Mouse (Mus musculus) liver, adult 2 months (tissue): Measurements from ENCODE around the gene Znrf3. TPM values are rescaled to one million over a fixed set of nuclear protein-coding genes. Genes with fewer than 3 reads are reported as not detected.
"Not testable (repeated sequence)": the region's sequence is repeated elsewhere in the genome, so short reads cannot be mapped to it uniquely, and the experiment has no call there.

Source experiments
- DNase-seq: peaks from one replicate; pipeline ENCODE4 v3.0.0-alpha.2; 2011; ENCODE audit warnings: low read depth, low spot score; ENCODE audit errors: extremely low read depth
- H3K27ac ChIP-seq: fragments of 200-500 bp; replicated peaks from 2 replicates; pipeline ENCODE4 v1.5.1; 2012; ENCODE audit warnings: low read depth, mild to moderate bottlenecking, control low read depth, inconsistent platforms, low read length; ENCODE audit not compliant: insufficient read depth
- H3K27me3 ChIP-seq: fragments of 200-500 bp; 2 replicates; pipeline ENCODE4 v1.6.1; 2012; ENCODE audit warnings: mild to moderate bottlenecking, moderate library complexity, low read length, inconsistent platforms; ENCODE audit not compliant: control insufficient read depth, insufficient read depth
- H3K36me3 ChIP-seq: fragments of 200-500 bp; 2 replicates; pipeline ENCODE4 v1.6.1; 2012; ENCODE audit warnings: low read length, inconsistent platforms; ENCODE audit not compliant: control insufficient read depth, insufficient read depth
- H3K4me1 ChIP-seq: fragments of 200-500 bp; 2 replicates; pipeline ENCODE4 v1.6.1; 2011; ENCODE audit warnings: low read length; ENCODE audit not compliant: control insufficient read depth, insufficient read depth
- H3K4me3 ChIP-seq: fragments of 200-500 bp; 2 replicates; pipeline ENCODE4 v1.5.1; 2011; ENCODE audit warnings: low read depth, mild to moderate bottlenecking, control low read depth, low read length, moderate library complexity; ENCODE audit not compliant: insufficient read depth
- H3K79me2 ChIP-seq: fragments of 200-500 bp; 2 replicates; pipeline ENCODE4 v1.6.1; 2012; ENCODE audit warnings: inconsistent platforms, mild to moderate bottlenecking, low read length, moderate library complexity; ENCODE audit not compliant: control insufficient read depth, insufficient read depth
- H3K9ac ChIP-seq: fragments of 200-500 bp; 2 replicates; pipeline ENCODE4 v1.6.1; 2012; ENCODE audit warnings: low read depth, mild to moderate bottlenecking, control low read depth, inconsistent platforms, low read length
- CTCF ChIP-seq: fragments of 200-500 bp; IDR thresholded peaks from 2 replicates; pipeline ENCODE4 v1.5.1; 2011; ENCODE audit warnings: low read depth, low read length, control low read depth
- POLR2A ChIP-seq: fragments of 200-500 bp; IDR thresholded peaks from 2 replicates; pipeline ENCODE4 v1.6.1; 2011; ENCODE audit warnings: low read length, control low read depth; ENCODE audit not compliant: insufficient read depth; ENCODE audit errors: extremely low read depth
- WGBS: fragments of 180-500 bp; shearing (Covaris S2); methylation state at CpG from one replicate; pipeline ENCODE4 v1.1.7; 2018; 5-methylcytosine and 5-hydroxymethylcytosine counted together
- polyA plus RNA-seq: library from polyadenylated mRNA; depleted of rRNA; stranded (reverse); fragments of >200 nt; gene quantifications from 2 replicates; pipeline ENCODE4 v1.2.3, GENCODE M21; 2012; rRNA removed
- total RNA-seq: library from RNA; depleted of rRNA; stranded (reverse); fragments of >200 nt; gene quantifications from 2 replicates; pipeline ENCODE4 v1.2.3, GENCODE M21; 2014; rRNA removed

Gene Znrf3
- total RNA-seq (4.6 and 6.3 TPM in 2 replicates), polyA plus RNA-seq (4.2 and 4.5 TPM in 2 replicates)

- Histone ChIP-seq H3K79me2 (peaks cover 5% of the 10 kb centered on the region; the same call in 1 of the 2 replicates), H3K27me3 (no peaks in the 10 kb centered on the region), H3K27ac (peak within 1 kb of the TSS; percentile 57), H3K36me3 (no peaks in the 10 kb centered on the region), H3K9ac (peak within 1 kb of the TSS; percentile 84), H3K4me1 (peaks cover 7% of the 10 kb centered on the region; the same call in 1 of the 2 replicates), H3K4me3 (peak within 1 kb of the TSS; percentile 78)
- DNase-seq: peak; percentile 80
- TF ChIP-seq POLR2A (peak; percentile 69), CTCF (no peak)
- WGBS: 5% methylated on average over 101 of the region's 106 CpGs
Observed at GRCm38 (mm10) chr11:5444599-5445451, at the start of gene Znrf3. TSS of gene Znrf3 (minus strand) at chr11:5444847.

- 65% methylated on average over 2 of the region's 2 CpGs for WGBS
- TF ChIP-seq CTCF (no peak), POLR2A (no peak)
- Histone ChIP-seq H3K4me1 (peaks cover 14% of the 10 kb centered on the region), H3K27me3 (no peaks in the 10 kb centered on the region), H3K4me3 (no peak overlapping the region), H3K27ac (no peak overlapping the region), H3K36me3 (peaks cover 2% of the 10 kb centered on the region; the same call in 1 of the 2 replicates), H3K79me2 (no peaks in the 10 kb centered on the region), H3K9ac (no peak overlapping the region)
- no peak for DNase-seq
Observed at GRCm38 (mm10) chr11:5493869-5494268, 49.2 kb upstream of the Znrf3 start.

- H3K36me3 ChIP-seq: peaks cover 3% of the 10 kb centered on the region; the same call in 1 of the 2 replicates
- TF ChIP-seq POLR2A: no peak
- TF ChIP-seq CTCF: no peak
- peak; percentile 83 for DNase-seq
- 20% methylated on average over 7 of the region's 7 CpGs for WGBS
- H3K27ac ChIP-seq: peak overlapping the region; percentile 87
- no peak overlapping the region for H3K9ac ChIP-seq
- no peaks in the 10 kb centered on the region for H3K27me3 ChIP-seq
- H3K4me3 ChIP-seq: no peak overlapping the region
- H3K4me1 ChIP-seq: peaks cover 16% of the 10 kb centered on the region
- peaks cover 3% of the 10 kb centered on the region; the same call in 1 of the 2 replicates for H3K79me2 ChIP-seq
Observed at GRCm38 (mm10) chr11:5491912-5492311, 47.3 kb upstream of the Znrf3 start.

- H3K27ac ChIP-seq: peak overlapping the region; percentile 87
- peaks cover 3% of the 10 kb centered on the region; the same call in 1 of the 2 replicates for H3K36me3 ChIP-seq
- 34% methylated on average over 10 of the region's 10 CpGs for whole genome bisulfite sequencing
- no peaks in the 10 kb centered on the region for H3K27me3 ChIP-seq
- H3K9ac ChIP-seq: no peak overlapping the region; the same call in 1 of the 2 replicates
- H3K4me3 ChIP-seq: no peak overlapping the region
- TF ChIP-seq POLR2A (no peak), CTCF (no peak)
- peaks cover 7% of the 10 kb centered on the region; the same call in 1 of the 2 replicates for H3K79me2 ChIP-seq
- H3K4me1 ChIP-seq: peaks cover 16% of the 10 kb centered on the region
- no peak for DNase-seq
Observed at GRCm38 (mm10) chr11:5490989-5491656, 46.5 kb upstream of the Znrf3 start.

- not testable (repeated sequence) for H3K27me3 ChIP-seq, H3K27ac ChIP-seq
- 71% methylated on average over 10 of the region's 10 CpGs for WGBS
Observed at GRCm38 (mm10) chr11:5489433-5489832, 44.8 kb upstream of the Znrf3 start.

More at GRCm38 (mm10) chr11:5489433-5489832, 44.8 kb upstream of the Znrf3 start:
- H3K4me1 ChIP-seq: peaks cover 16% of the 10 kb centered on the region
- not testable (repeated sequence) for DNase-seq, H3K9ac ChIP-seq, H3K79me2 ChIP-seq, H3K4me3 ChIP-seq, H3K36me3 ChIP-seq
